Mouse (Mus musculus) kidney, postnatal 14 days (tissue): ENCODE measurements at regions not wholly inside any gene's neighbourhood (a gene's known extent, or its start where the extent isn't known, plus 50 kb on each side); places are given as distances from the start of the nearest gene placed in this dataset.

Experiments used
- DNase-seq: peaks from one replicate; pipeline ENCODE4 v3.0.0; 2022; ENCODE audit warnings: mixed read lengths

- no peak for DNase-seq
Measured at GRCm38 (mm10) chr16:8117543-8118167, 307.3 kb downstream of the Tmem114 start.

- no peak for DNase-seq
Measured at GRCm38 (mm10) chr16:8111329-8112116, 313.4 kb downstream of the Tmem114 start.

- DNase-seq = peak; percentile 52
Measured at GRCm38 (mm10) chr16:8108141-8109122, 316.5 kb downstream of the Tmem114 start.

GRCm38 (mm10) chr16:8079024-8079423 is 345.9 kb downstream of the Tmem114 start:
- DNase-seq = no peak

GRCm38 (mm10) chr16:8078461-8078860 is 346.5 kb downstream of the Tmem114 start:
- no peak for DNase-seq

GRCm38 (mm10) chr16:8074729-8075128 is 350.2 kb downstream of the Tmem114 start:
- DNase-seq = no peak

- no peak for DNase-seq
Measured at GRCm38 (mm10) chr16:8053936-8054335, 371.0 kb downstream of the Tmem114 start.

GRCm38 (mm10) chr16:8008966-8009365 is 416.0 kb downstream of the Tmem114 start:
- no peak for DNase-seq

- DNase-seq = no peak
Measured at GRCm38 (mm10) chr16:8006631-8007030, 418.3 kb downstream of the Tmem114 start.

GRCm38 (mm10) chr16:8002339-8003089 is 422.4 kb downstream of the Tmem114 start:
- DNase-seq = no peak

GRCm38 (mm10) chr16:7982816-7983215 is 442.1 kb downstream of the Tmem114 start:
- no peak for DNase-seq

GRCm38 (mm10) chr16:7978466-7978865 is 446.5 kb downstream of the Tmem114 start:
- no peak for DNase-seq

- DNase-seq = no peak
Measured at GRCm38 (mm10) chr16:7951616-7952015, 473.3 kb downstream of the Tmem114 start.

- DNase-seq = no peak
Measured at GRCm38 (mm10) chr16:7942333-7942732, 482.6 kb downstream of the Tmem114 start.

- no peak for DNase-seq
Measured at GRCm38 (mm10) chr16:7937167-7937566, 487.8 kb downstream of the Tmem114 start.

- DNase-seq = no peak
Measured at GRCm38 (mm10) chr16:7932322-7932721, 492.6 kb downstream of the Tmem114 start.

GRCm38 (mm10) chr16:7931676-7932075 is 493.3 kb downstream of the Tmem114 start:
- DNase-seq = no peak

GRCm38 (mm10) chr16:7929112-7929511 is 495.8 kb downstream of the Tmem114 start:
- DNase-seq = no peak

GRCm38 (mm10) chr16:7928391-7928935 is 496.5 kb downstream of the Tmem114 start:
- no peak for DNase-seq

GRCm38 (mm10) chr16:7927756-7928155 is 497.2 kb downstream of the Tmem114 start:
- DNase-seq = peak; percentile 9

GRCm38 (mm10) chr16:7895786-7896185 is 529.1 kb downstream of the Tmem114 start:
- DNase-seq = no peak

GRCm38 (mm10) chr16:7892799-7893198 is 532.1 kb downstream of the Tmem114 start:
- no peak for DNase-seq
